Mouse (Mus musculus) liver, embryonic 12.5 days (tissue): ENCODE results near the gene Wdr60. TPM values are rescaled to one million over a fixed set of nuclear protein-coding genes. Genes with fewer than 3 reads are reported as not detected.

Experiments
- ATAC-seq: fragments of 200-750 bp; cut with Nextera tagmentation; 2 replicates; pipeline ENCODE4 v1.8.0; 2017; ENCODE audit warnings: moderate number of reproducible peaks, mild to moderate bottlenecking, moderate library complexity
- H3K27ac ChIP-seq: fragments of 300-500 bp; sonication (generic); 2 replicates; pipeline ENCODE4 v1.5.1; 2016; ENCODE audit warnings: mild to moderate bottlenecking
- H3K27me3 ChIP-seq: fragments of 300-500 bp; sonication (generic); replicated peaks from 2 replicates; pipeline ENCODE4 v1.6.1; 2016; ENCODE audit warnings: mild to moderate bottlenecking, moderate library complexity
- H3K36me3 ChIP-seq: fragments of 300-500 bp; sonication (generic); 2 replicates; pipeline ENCODE4 v1.6.1; 2016; ENCODE audit warnings: mild to moderate bottlenecking, moderate library complexity
- H3K4me1 ChIP-seq: fragments of 300-500 bp; sonication (generic); 2 replicates; pipeline ENCODE4 v1.6.1; 2016
- H3K4me2 ChIP-seq: fragments of 300-500 bp; sonication (generic); 2 replicates; pipeline ENCODE4 v1.6.1; 2016; ENCODE audit warnings: mild to moderate bottlenecking, moderate library complexity
- H3K4me3 ChIP-seq: fragments of 300-500 bp; sonication (generic); 2 replicates; pipeline ENCODE4 v1.5.1; 2016; ENCODE audit warnings: mild to moderate bottlenecking, moderate library complexity
- H3K9ac ChIP-seq: fragments of 300-500 bp; sonication (generic); 2 replicates; pipeline ENCODE4 v1.6.1; 2016; ENCODE audit warnings: mild to moderate bottlenecking, moderate library complexity
- H3K9me3 ChIP-seq: fragments of 300-500 bp; sonication (generic); replicated peaks from 2 replicates; pipeline ENCODE4 v1.6.1; 2016; ENCODE audit warnings: mild to moderate bottlenecking, moderate library complexity
- WGBS: fragments of 180-500 bp; shearing (Covaris S2); methylation state at CpG from one replicate; pipeline ENCODE4 v1.1.7; 2016; ENCODE audit not compliant: insufficient replicate concordance; 5-methylcytosine and 5-hydroxymethylcytosine counted together
- polyA plus RNA-seq: library from polyadenylated mRNA; unstranded; fragments of >200 nt; fragmentation: Nextera tagmentation; extraction: Ambion mirVana; gene quantifications from 2 replicates; pipeline ENCODE4 v1.2.1, GENCODE M21; 2016

Gene Wdr60
- polyA plus RNA-seq, 1 experiment from 2014 or later, result 5.9 TPM

GRCm38 (mm10) chr12:116264756-116265155 is 1.9 kb upstream of the Wdr60 start:
- Histone ChIP-seq H3K4me3 (no peak overlapping the region), H3K9me3 (no peaks in the 10 kb centered on the region), H3K36me3 (no peaks in the 10 kb centered on the region), H3K27ac (peak overlapping the region; percentile 74), H3K27me3 (no peaks in the 10 kb centered on the region), H3K9ac (no peak overlapping the region), H3K4me1 (peaks cover 34% of the 10 kb centered on the region), H3K4me2 (no peak overlapping the region)
- peak; percentile 8 for ATAC-seq
- WGBS, result 31% methylated on average over 2 of the region's 2 CpGs

GRCm38 (mm10) chr12:116258321-116258720 is 4.5 kb downstream of the Wdr60 start:
- Histone ChIP-seq H3K36me3 (peaks cover 7% of the 10 kb centered on the region; the same call in 1 of the 2 replicates), H3K4me3 (no peak overlapping the region), H3K9me3 (no peaks in the 10 kb centered on the region), H3K27ac (no peak overlapping the region), H3K4me1 (peaks cover 36% of the 10 kb centered on the region), H3K4me2 (no peak overlapping the region), H3K9ac (no peak overlapping the region), H3K27me3 (no peaks in the 10 kb centered on the region)
- no peak for ATAC-seq
- 74% methylated on average over 2 of the region's 2 CpGs for WGBS

GRCm38 (mm10) chr12:116255636-116256035 is 7.2 kb downstream of the Wdr60 start:
- ATAC-seq, result peak; percentile 68
- WGBS, result 65% methylated on average over 11 of the region's 11 CpGs

GRCm38 (mm10) chr12:116254652-116255051 is 8.2 kb downstream of the Wdr60 start:
- peak; percentile 43; the same call in 1 of the 2 replicates for ATAC-seq

More at GRCm38 (mm10) chr12:116255636-116256035, 7.2 kb downstream of the Wdr60 start:
- H3K4me2 ChIP-seq, result no peak overlapping the region
- no peak overlapping the region for H3K9ac ChIP-seq
- no peaks in the 10 kb centered on the region for H3K9me3 ChIP-seq
- H3K27ac ChIP-seq, result no peak overlapping the region
- no peaks in the 10 kb centered on the region for H3K27me3 ChIP-seq
- no peak overlapping the region for H3K4me3 ChIP-seq
- peaks cover 13% of the 10 kb centered on the region for H3K36me3 ChIP-seq
- peaks cover 25% of the 10 kb centered on the region for H3K4me1 ChIP-seq

GRCm38 (mm10) chr12:116244601-116245000 is 18.2 kb downstream of the Wdr60 start:
- ATAC-seq, result no peak
- Histone ChIP-seq H3K4me2 (no peak overlapping the region), H3K9ac (no peak overlapping the region), H3K9me3 (no peaks in the 10 kb centered on the region), H3K36me3 (peaks cover 15% of the 10 kb centered on the region; the same call in 1 of the 2 replicates), H3K27me3 (no peaks in the 10 kb centered on the region), H3K4me1 (no peaks in the 10 kb centered on the region), H3K4me3 (no peak overlapping the region), H3K27ac (no peak overlapping the region)
- 58% methylated on average over 1 of the region's 1 CpGs for WGBS

More at GRCm38 (mm10) chr12:116254652-116255051, 8.2 kb downstream of the Wdr60 start:
- Histone ChIP-seq H3K9me3 (no peaks in the 10 kb centered on the region), H3K4me3 (no peak overlapping the region), H3K9ac (no peak overlapping the region), H3K27me3 (no peaks in the 10 kb centered on the region), H3K36me3 (peaks cover 13% of the 10 kb centered on the region), H3K4me1 (peaks cover 25% of the 10 kb centered on the region), H3K27ac (no peak overlapping the region), H3K4me2 (no peak overlapping the region)
- 20% methylated on average over 8 of the region's 8 CpGs for WGBS

- no peak for ATAC-seq
- 69% methylated on average over 3 of the region's 3 CpGs for WGBS
- Histone ChIP-seq H3K27ac (no peak overlapping the region), H3K27me3 (no peaks in the 10 kb centered on the region), H3K9me3 (no peaks in the 10 kb centered on the region), H3K4me3 (no peak overlapping the region), H3K36me3 (no peaks in the 10 kb centered on the region), H3K9ac (no peak overlapping the region), H3K4me1 (peaks cover 3% of the 10 kb centered on the region; the same call in 1 of the 2 replicates), H3K4me2 (no peak overlapping the region)
These were observed 24.0 kb downstream of the Wdr60 start for GRCm38 (mm10) chr12:116238803-116239202.

- peaks cover 3% of the 10 kb centered on the region; the same call in 1 of the 2 replicates for H3K4me1 ChIP-seq
These were observed 24.5 kb downstream of the Wdr60 start for GRCm38 (mm10) chr12:116238370-116238769.

GRCm38 (mm10) chr12:116236658-116237057 is 26.2 kb downstream of the Wdr60 start:
- H3K27me3 ChIP-seq, result no peaks in the 10 kb centered on the region
- H3K9ac ChIP-seq, result no peak overlapping the region
- H3K4me1 ChIP-seq, result peaks cover 3% of the 10 kb centered on the region; the same call in 1 of the 2 replicates
- H3K4me2 ChIP-seq, result no peak overlapping the region
- H3K36me3 ChIP-seq, result no peaks in the 10 kb centered on the region
- no peak overlapping the region for H3K27ac ChIP-seq
- H3K4me3 ChIP-seq, result no peak overlapping the region
- WGBS, result 70% methylated on average over 3 of the region's 3 CpGs
- H3K9me3 ChIP-seq, result no peaks in the 10 kb centered on the region
- no peak for ATAC-seq

More at GRCm38 (mm10) chr12:116238370-116238769, 24.5 kb downstream of the Wdr60 start:
- no peak overlapping the region for H3K9ac ChIP-seq
- H3K9me3 ChIP-seq, result no peaks in the 10 kb centered on the region
- no peak for ATAC-seq
- no peaks in the 10 kb centered on the region for H3K27me3 ChIP-seq
- no peak overlapping the region for H3K4me2 ChIP-seq
- H3K36me3 ChIP-seq, result no peaks in the 10 kb centered on the region
- H3K4me3 ChIP-seq, result no peak overlapping the region
- H3K27ac ChIP-seq, result no peak overlapping the region

GRCm38 (mm10) chr12:116235356-116235755 is 27.5 kb downstream of the Wdr60 start:
- Histone ChIP-seq H3K27ac (no peak overlapping the region), H3K9ac (no peak overlapping the region), H3K4me3 (no peak overlapping the region), H3K36me3 (no peaks in the 10 kb centered on the region), H3K9me3 (no peaks in the 10 kb centered on the region), H3K4me2 (no peak overlapping the region), H3K27me3 (no peaks in the 10 kb centered on the region), H3K4me1 (peaks cover 3% of the 10 kb centered on the region; the same call in 1 of the 2 replicates)
- ATAC-seq, result peak; percentile 21; the same call in 1 of the 2 replicates
- WGBS, result 65% methylated on average over 4 of the region's 4 CpGs

GRCm38 (mm10) chr12:116232061-116232460 is 30.8 kb downstream of the Wdr60 start:
- Histone ChIP-seq H3K36me3 (no peaks in the 10 kb centered on the region), H3K27me3 (no peaks in the 10 kb centered on the region), H3K4me3 (no peak overlapping the region), H3K4me2 (no peak overlapping the region), H3K9me3 (no peaks in the 10 kb centered on the region), H3K27ac (no peak overlapping the region), H3K9ac (no peak overlapping the region), H3K4me1 (peaks cover 3% of the 10 kb centered on the region; the same call in 1 of the 2 replicates)
- no peak for ATAC-seq
- 79% methylated on average over 1 of the region's 1 CpGs for WGBS

- no peak for ATAC-seq
- no peak overlapping the region for H3K4me3 ChIP-seq
- no peak overlapping the region for H3K9ac ChIP-seq
- no peak overlapping the region for H3K4me2 ChIP-seq
- whole genome bisulfite sequencing, result 81% methylated on average over 12 of the region's 12 CpGs
- no peaks in the 10 kb centered on the region for H3K27me3 ChIP-seq
- H3K27ac ChIP-seq, result no peak overlapping the region
- H3K4me1 ChIP-seq, result peaks cover 1% of the 10 kb centered on the region; the same call in 1 of the 2 replicates
- H3K9me3 ChIP-seq, result no peaks in the 10 kb centered on the region
- H3K36me3 ChIP-seq, result no peaks in the 10 kb centered on the region
These were observed 31.2 kb downstream of the Wdr60 start for GRCm38 (mm10) chr12:116231612-116232011.

- Histone ChIP-seq H3K9ac (no peak overlapping the region), H3K27ac (no peak overlapping the region), H3K4me2 (no peak overlapping the region), H3K9me3 (no peaks in the 10 kb centered on the region), H3K27me3 (no peaks in the 10 kb centered on the region), H3K4me1 (no peaks in the 10 kb centered on the region), H3K36me3 (peaks cover 3% of the 10 kb centered on the region; the same call in 1 of the 2 replicates), H3K4me3 (no peak overlapping the region)
- WGBS, result 81% methylated on average over 3 of the region's 3 CpGs
- ATAC-seq, result no peak
These were observed 33.4 kb downstream of the Wdr60 start for GRCm38 (mm10) chr12:116229451-116229850.
